Mouse (Mus musculus): ENCODE results near the gene Treml1.

DNA sequence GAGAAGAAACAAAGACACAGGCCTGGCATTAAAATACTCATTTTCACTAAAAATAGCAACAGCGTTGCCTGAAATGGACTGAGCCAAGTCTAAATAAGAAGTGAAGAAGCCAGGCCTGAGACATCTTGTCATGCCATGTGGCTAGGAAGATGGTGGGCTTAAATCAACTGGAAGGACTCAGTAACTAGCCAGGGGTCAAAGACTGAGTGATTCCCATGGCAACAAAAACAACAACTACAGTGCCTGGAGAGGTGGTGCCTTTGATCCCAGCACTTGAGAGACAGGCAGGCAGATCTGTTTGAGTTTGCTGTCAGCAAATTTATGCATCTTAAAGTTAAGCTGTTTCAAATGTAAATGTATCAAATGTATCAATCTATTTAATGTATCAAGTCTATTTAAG lies 19.4 kb upstream of the Treml1 start:
- TF ChIP-seq EP300 (optimal IDR thresholded peaks at IDR 0.05), result no peak
- no peak for TF ChIP-seq CTCF (IDR thresholded peaks at IDR 0.05; ENCODE audit: low read depth)

Data from stomach, postnatal 0 days (tissue).